Mouse (Mus musculus) right cerebral cortex, postnatal 36 days (tissue): ENCODE measurements around the gene Oprd1.

Experiments used
- DNase-seq, 2 experiments: peaks; one replicate each; pipeline ENCODE4 v3.0.0; 2022; ENCODE audit warnings: low spot score in 2 of 2, mixed read lengths in 1 of 2

The Oprd1 gene

DNA sequence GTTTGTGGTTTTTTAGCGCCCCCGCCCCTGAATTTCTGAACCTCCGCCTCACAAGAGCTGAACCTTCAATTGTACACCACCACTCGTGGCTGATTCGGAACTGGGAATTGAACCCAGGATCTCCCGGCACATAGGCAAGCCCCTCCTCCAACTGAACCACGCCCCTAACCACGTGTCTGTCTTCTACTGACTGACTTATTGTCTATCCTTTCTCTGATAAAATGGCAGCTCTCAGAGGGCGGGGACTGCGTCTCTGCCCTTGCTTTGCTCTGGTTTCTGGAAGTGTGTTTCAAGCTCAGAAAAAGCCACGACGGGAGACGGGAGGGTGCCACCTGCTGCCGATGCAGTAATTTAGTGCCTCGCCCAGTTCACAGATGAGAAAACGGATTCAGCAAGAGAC is 10.4 kb downstream of the Oprd1 start:
- no peak for DNase-seq

DNA sequence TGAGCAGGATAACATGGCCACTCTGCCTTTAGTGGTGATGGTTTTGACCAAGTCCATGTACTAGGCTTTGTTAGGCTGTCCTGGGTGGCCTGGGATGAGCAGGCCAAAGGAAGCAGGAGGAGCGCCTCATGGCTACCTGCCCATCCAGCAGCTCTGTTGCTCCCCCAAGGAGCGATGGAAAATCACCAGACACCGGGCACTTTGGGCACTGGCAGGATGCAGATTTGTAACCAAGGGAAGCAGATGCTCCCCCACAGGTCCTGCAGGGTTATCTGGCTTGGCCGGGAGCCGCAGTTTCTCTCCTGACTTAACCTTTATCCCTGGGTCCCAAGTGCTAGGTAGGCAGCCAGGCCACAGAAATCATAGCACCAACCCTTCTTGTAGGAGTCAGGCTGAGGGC is 10.9 kb downstream of the Oprd1 start:
- DNase-seq, result no peak

DNA sequence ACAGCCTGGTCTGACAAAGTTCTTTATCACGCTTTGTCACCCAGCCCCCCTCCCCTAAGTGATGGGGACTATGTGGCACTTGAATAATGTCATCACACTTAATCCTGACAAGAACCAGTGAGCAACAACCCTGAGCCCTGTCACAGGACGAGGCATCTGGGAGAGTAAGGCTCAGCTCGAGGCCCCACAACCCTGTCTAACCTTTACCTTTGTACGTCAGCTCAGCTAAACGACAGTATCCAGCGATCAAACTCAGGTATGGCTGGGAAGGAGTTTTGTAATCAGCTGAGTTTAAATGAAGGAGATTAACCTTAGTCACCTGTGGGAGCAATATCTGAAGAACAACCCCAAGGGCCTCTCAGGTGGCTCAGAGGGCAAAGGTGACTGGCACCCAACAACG is 12.0 kb downstream of the Oprd1 start:
- DNase-seq, result no peak

DNA sequence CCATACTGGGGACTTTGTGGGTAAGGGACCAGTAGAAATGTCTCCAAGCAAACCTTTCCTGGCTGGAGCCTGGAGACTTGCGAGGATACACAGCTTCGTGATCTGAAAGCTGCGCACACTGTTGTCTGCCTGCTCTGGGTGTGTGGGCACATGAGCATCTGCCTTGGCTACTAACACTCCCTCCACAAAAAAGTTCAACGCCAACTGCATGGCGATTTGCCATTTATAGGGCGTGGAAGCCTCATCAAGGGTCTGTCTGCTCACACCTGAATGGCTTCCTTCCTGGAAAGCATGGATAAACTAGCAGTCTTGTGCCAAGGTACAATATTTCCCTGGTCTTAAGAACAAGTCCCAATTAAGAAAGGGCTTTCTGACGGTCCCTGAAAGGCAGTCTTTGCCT is 12.5 kb downstream of the Oprd1 start:
- DNase-seq, result peak in 1 of 2 experiments; percentile 33

DNA sequence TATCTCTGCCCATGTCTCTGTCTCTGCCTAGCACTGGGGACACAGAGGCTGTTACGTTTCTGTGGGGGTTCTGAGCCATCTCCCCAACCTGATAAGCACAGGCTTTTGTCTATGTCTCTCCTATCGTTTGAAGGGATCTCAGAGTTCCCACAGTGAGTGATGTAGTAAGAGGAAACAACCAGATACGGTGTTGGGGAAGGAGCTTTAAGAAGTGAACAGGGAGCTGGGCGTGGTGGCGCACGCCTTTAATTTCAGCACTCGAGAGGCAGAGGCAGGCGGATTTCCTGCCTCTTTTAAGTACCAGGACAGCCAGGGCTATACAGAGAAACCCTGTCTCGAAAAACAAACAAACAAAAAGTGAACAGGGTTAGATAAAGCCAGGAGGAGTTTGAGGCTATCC is 13.2 kb downstream of the Oprd1 start:
- DNase-seq, result no peak

DNA sequence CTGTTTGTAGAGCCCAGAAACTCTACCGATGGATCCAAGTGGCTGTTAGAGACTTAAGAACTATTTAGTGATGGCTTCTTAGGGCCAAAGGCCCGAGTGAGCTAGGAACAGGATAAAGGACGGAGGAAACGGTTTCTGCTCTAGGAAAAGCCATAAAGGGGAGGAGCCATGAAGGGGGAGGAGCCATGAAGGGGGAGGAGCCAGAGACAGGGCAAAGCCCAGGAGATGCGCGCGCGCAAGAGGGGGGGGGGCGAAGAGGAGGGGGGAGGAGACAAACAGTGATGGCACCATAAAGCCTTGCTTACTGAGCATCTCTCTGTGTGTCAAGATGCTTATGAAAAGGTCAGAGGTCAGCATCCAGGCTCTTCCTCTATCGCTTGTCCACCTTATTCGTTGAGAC is 13.6 kb downstream of the Oprd1 start:
- no peak for DNase-seq

DNA sequence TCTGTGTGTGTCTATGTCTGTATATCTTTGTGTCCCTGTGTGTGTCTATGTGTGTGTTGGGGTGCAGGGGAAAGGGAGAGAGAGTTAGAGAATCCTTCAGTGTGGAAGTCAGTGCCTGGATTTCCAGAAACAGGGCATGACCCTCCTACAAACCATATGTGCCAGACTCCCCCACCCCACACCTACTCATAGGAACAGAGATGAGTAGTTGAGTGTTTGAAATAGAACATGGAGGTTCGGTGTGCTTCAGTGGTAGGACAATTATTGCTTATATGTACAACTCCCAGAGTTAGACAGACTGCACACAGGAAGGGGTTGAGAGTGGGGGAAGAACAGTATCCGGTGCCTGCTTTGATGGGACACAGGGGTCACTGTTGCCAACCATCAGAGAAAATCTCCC is 14.2 kb downstream of the Oprd1 start:
- peak in 1 of 2 experiments; percentile 38 for DNase-seq

DNA sequence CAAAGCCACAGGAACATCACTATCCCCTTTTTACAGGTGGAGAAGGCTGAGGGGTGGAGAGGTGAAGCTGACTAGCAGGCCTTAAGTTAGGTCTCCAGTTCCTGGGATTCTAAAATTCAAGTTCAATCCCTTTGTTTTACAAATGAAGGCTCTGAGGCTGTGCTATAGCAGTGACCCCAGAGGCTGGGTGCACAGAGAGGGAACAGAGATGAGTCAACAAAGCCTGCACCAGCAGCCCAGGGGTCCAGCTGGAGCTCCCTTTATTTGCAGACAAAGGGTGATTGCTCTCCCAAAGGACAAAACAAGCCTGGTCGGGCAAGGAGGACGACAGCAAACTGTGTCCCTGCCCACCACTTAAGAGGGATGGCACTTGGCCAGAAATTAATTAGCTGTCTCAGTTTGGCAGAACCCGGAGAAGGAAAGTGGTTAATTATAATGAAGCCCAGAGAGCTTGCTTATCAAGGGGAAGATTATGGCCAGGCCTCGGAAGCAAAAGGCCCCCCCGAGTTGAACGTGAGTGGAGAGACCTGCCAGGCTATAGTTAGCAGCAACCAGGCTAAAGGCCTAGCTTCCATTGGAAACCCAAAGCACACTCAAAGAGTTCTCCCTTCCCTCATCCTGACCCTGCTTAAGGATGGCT is 15.2 kb downstream of the Oprd1 start:
- no peak for DNase-seq

DNA sequence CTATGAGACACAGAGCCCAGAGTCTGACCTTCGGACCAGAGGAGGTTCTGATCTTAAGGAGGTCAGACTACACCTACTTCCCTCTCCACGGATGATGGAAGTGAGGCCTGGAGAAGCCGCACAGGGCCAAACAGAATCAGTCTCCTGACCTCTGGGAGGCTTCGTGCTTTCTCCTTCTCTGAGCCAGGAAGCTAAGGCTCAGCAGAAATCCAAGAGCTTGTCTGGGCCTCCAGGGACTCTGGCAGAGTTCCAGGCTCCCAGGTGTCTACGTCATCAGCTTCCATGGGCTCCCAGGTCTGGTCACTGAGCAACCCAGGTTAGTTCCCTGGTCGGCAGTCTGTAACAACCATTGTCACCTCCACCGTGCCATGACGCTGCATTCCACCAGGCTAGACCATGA is 17.2 kb downstream of the Oprd1 start:
- DNase-seq, result no peak

DNA sequence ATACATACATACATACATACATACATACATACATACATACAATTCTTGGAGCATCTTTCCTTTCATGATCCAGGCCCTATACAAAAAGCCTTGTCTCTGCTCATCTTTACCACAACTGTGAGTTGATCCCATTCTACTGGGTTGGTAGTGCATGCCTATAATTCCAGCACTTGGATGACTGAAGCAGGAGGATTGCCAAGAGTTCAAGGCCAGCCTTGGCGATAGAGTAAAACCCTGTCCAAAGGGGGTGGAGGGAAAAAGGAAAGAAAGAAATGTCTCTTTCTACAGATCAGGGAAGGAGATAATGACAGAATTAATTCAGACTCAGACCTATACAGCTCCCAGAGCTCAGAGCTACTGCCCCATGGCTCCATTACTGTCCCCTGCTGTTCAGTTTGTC is 21.1 kb downstream of the Oprd1 start:
- DNase-seq, result no peak

DNA sequence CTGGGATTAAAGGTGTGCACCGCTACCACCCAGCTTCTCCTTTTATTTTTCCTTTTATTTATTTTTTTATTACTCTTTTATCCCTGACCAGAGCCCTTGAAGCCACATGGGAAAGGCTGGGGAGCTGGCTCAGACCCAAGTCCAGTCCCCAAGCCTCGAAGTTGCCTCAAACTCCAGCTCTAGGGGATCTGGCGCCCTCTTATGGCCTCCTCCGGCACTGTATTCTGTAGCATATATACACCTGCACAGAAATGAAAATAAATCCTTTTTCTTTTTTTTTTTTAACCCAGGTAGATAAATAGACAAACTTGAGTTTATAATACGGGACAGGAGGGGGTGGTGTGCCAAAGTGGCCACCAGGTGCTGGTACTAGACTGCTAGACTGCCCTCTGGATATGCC is 22.6 kb downstream of the Oprd1 start:
- DNase-seq, result no peak

DNA sequence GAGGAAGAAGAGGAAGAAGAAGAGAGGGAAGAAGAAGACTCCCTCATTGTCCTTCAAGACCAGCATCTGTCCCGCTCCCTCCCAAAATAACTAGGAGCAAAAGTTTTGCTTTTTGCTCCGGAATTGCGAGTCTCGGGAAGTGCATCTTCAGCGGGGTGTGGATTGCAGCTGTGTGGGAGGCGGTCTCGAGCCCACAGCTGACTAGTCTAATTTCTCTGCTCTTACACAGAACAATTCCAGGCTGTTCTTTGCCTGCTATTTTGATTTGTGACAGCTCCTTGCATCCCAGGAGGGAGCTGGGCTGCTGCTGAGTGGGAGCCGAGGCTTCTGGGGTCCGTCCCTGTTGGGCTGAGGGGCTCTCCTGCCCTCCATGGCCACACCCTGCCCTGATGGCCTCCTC is 24.7 kb downstream of the Oprd1 start:
- peak in 1 of 2 experiments; percentile 44 for DNase-seq

DNA sequence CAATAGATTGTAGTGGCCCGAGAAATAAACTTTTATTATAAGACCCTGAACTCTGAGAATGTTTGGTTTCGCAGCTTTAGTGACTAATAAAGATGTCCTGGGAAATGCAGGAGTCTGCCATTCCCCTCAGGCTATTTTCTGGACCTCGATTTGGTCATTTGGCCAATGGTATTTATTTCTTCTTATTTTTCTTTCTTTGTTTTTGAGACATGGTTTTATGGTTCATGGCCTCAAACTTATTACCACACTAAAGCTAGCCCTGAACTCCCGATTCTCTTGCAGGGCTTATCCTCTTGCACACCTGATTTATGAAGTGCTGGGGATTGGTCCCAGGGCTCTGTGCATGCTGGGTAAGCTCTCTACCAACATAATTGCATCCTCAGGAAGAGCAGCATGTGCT is 28.0 kb downstream of the Oprd1 start:
- DNase-seq, result no peak

DNA sequence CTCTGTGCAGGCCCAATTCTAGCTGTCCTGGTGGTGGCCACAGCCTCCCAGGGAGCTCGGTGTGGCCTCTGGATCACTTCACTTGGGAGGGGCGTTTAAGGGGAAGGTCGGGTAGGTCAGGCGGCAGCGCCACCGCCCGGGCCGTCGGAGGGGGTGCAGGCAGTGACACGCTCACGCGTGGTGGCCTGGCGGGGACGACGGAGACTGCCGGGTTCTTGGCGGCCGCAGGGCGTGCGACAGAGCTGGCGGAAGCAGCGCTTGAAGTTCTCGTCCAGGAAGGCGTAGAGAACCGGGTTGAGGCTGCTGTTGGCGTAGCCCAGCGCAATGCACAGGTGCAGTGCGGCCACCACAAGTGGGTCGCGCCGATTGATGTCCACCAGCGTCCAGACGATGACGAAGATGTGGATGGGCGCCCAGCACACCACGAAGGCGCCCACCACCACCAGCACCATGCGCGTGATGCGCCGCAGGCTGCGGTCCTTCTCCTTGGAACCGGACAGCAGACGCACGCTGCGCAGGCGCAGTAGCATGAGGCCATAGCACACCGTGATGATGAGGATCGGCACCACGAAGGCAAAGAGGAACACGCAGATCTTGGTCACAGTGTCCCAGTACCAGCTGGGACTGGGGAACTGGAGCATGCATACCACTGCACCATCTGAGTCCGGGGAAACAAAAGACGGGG is 30.7 kb downstream of the Oprd1 start:
- DNase-seq, result no peak

DNA sequence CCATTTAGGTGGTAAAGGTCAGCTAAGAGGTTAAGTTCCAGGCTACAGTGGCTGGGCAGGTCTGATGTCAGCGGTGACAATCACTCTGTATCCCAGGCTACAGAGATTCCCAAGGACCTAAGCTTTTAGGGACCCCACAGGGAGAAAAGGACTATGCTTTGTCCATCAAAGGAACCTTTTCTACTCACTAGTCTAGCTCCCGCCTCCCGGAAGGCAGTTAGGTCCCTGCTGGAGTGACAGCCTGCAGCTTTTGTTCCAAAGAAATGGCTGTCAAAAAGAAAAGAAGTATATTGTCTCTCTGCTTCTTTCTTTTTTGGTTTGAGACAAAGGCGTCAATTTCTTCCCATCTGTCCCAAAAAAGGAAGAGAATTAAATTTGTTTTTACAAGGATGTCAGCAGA is 33.1 kb downstream of the Oprd1 start:
- no peak for DNase-seq

DNA sequence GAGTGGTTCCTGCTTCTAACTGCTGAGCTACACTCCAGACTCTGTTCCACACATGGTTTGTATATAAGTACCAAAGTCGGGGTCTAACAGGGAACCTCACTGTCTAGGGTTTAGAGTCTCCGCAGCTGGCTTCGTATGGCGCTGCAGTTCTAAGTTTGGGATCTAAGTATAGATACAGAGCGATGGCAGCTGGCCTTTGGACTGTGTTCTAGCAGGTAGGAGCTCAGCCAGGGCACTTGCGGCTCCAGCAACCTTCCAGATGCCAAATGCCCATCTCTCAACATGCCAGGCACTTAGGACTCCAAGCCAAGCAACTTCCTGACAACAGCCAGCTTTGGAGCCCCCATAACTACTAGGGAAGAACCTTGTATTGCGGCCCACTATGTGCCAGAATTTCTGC is 36.1 kb downstream of the Oprd1 start:
- no peak for DNase-seq

DNA sequence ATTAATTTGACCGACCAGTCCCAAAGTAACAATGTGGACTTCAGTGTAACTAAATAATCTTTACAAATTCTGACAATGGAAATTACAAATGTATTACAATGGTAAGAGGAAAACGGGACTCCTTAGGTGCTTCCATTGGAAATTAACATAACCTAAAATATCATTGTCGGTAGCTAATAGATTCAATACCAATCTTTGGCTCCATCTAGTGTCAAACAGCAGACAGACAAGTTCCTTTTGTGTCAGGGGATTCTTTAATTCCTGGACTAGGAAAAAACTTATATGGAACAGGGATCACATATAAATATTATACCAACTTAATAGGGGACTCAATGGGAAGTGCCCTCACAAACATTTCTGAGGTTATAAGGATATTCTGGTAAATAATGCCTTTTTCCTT is 43.1 kb downstream of the Oprd1 start:
- no peak for DNase-seq

DNA sequence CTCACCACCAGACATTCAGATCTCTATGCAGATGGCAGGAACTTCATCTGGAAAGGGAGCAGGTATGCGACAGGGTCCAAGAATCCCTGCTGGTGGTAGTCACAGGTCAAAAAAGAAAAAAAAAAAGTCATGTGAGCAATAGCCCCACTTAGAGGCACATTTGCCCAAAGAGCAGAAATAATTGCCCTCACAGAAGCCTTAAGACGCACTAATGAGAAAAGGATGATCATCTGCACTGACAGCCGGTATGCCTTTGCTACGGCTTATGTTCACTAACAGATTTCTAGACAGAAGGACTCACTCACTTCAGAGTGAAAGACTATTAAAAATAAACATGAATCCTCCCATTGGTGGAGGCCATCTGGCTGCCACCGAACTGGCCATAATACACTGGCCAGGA is 44.7 kb downstream of the Oprd1 start:
- no peak for DNase-seq

DNA sequence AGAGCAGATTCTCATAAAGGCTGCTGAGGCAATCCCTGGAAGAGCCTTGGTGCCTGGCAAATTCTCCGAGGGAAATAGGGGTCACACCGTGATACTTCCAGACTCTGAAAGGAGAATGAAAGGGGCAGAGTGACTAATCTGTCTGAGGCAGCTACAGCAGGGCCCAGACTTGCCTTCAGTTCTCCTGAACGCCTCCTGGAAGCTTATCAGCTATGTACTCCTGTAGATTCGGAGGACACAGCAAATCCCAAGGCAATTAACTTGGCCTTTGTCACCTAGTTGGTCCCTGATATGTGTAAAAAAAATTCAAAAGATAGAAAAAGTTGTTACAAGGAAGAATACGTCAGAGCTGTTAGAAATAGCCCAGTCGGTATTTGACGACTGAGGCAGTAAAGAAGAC is 49.2 kb downstream of the Oprd1 start:
- no peak for DNase-seq

DNA sequence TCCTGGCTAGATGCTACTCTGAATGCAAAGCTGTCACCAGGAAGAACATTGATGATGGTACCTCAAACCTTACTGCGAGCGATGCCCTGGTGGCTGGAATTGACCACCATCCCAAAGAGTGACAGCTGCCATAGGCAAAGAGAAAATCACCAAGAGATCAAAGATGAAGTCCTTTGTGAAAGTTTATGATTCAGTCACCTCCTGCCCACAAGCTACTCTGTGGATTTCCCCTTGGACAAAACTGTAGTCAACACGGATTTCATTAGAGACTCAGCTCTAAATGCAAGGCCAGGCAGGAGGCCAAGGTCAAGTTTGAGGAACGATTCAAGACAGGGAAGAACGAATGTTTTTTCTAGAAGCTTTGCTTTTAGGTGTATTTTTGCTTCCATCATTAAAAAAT is 50.4 kb downstream of the Oprd1 start:
- DNase-seq, result no peak

DNA sequence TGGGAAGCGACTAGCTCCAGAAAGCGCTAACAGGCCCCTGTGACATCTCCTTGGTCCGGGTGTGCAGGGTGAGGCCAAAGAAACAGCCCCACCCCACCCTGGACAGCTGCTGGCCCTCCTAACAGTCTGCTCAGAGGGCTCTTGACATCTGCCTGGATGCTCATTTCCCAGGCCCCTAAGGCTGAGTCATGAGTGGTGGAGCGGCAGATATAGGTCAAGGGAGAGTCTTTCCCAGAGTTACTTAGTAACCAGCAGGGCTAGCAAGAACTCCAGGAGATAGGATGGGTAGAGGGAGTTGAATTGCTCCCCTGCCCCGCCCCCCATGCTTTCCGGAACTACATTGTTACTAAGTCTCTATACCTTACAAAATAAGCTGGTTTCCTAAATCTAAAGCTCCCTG is 51.1 kb downstream of the Oprd1 start:
- no peak for DNase-seq

DNA sequence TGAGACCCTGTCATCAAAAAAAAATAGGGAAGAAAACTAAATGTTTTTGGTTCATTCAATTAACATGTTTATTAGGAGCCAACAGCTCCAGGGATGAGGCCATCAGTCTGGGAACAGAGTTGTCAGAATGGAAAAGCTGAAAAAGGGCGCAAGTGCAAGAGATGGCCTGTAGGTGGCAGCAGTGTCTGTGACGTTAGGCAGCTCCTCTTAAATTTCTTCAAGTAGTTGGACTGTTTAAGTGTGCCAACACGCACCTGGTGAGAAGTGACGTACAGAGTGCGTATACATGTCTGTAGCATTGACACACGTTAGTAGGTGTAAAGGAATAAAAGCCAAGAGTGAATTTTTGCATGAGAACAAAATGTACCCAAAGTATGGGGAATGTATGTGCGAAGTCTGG is 55.4 kb downstream of the Oprd1 start:
- no peak for DNase-seq

DNA sequence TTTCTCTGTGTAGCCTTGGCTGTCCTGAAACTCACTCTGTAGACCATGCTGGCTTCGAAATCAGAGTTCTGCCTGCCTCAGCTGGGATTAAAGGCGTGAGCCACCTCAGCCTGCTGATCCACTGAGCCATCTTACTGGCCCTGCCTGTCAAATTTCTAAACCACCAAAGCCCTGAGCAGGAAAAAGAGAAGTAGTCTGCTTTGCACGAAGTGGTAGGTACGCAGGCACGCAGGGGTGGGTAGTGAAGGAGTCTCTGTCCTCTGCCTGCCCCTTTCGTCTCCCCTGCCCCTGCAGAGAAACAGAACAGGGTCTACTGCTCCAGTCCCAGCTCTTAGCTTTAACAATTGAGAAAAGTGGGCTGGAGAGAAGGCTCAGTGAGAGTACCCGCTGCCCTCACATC is 59.2 kb downstream of the Oprd1 start:
- no peak for DNase-seq

DNA sequence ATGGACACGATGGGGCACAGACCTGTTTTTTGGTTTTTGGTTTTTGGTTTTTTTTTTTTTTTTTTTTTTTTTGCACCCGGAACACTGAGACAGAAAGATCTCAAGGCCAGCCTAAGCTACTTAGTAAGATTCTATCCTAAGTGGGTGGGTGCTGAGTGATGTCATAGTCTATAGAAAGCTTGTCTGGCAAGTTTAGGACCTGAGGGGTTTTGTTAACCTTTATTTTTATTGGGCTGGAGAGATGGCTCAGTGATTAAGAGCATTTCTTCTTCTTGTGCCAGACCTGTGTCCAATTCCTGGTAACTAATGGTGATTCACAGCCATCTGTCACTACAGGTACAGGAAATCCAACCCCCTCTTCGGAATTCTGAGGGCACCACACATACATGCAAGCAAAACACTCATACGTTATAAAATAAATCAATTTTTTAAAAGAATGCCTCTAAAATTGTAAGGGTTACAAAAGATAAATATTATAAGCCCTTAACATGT is 63.7 kb downstream of the Oprd1 start:
- DNase-seq, result no peak
